ENCODE assay signal across 8 mouse cellular contexts in genomic region chr11:19017719-19018413, GRCm38 (mm10). TPM values are rescaled to one million over a fixed set of nuclear protein-coding genes. Genes with fewer than 3 reads are reported as not detected.
DNase-seq lines count a peak whose midpoint lies in the region; ATAC-seq and TF ChIP-seq lines count a peak whose summit lies in the region.

No protein-coding gene starts in this region.

- peaks cover 15% of the 10 kb centered on the region for H3K4me1 ChIP-seq in embryonic facial prominence, embryonic 13.5 days
- H3K4me1 ChIP-seq in intestine, embryonic 16.5 days (ENCODE audit: control insufficient read depth, insufficient read depth, low read length): 0 out of 2 replicates have a peak, but pooled peaks cover 7% of the 10 kb centered on the region
- peaks cover 32% of the 10 kb centered on the region for H3K4me1 ChIP-seq in neural tube, embryonic 12.5 days

- H3K9ac ChIP-seq in embryonic facial prominence, embryonic 13.5 days: peak overlapping the region; percentile 96
- peak overlapping the region; percentile 97 for H3K9ac ChIP-seq in intestine, embryonic 16.5 days (ENCODE audit: low read depth, low read length)
- peak overlapping the region; percentile 100 for H3K9ac ChIP-seq in neural tube, embryonic 12.5 days

- no peak for DNase-seq in layer of hippocampus, adult 2 months (ENCODE audit: low spot score in 2 of 2)
- no peak for DNase-seq in layer of hippocampus, adult 18-20 months (ENCODE audit: low spot score in 2 of 2)
- no peak for DNase-seq in cerebellum, adult 9-11 months
- DNase-seq in cerebellum, postnatal 25 days: no peak
- DNase-seq in kidney, adult 18-20 months: no peak

- peak overlapping the region; percentile 52; the same call in 1 of the 2 replicates for H3K27ac ChIP-seq in layer of hippocampus, adult 2 months
- peak overlapping the region; percentile 99 for H3K27ac ChIP-seq in embryonic facial prominence, embryonic 13.5 days
- peak overlapping the region; percentile 98 for H3K27ac ChIP-seq in intestine, embryonic 16.5 days (ENCODE audit: low read length)
- H3K27ac ChIP-seq in neural tube, embryonic 12.5 days: peak overlapping the region; percentile 99

- peaks cover 38% of the 10 kb centered on the region for H3K27me3 ChIP-seq in embryonic facial prominence, embryonic 13.5 days
- H3K27me3 ChIP-seq in intestine, embryonic 16.5 days (replicated peaks; ENCODE audit: control insufficient read depth, insufficient read depth, low read length): no peaks in the 10 kb centered on the region
- H3K27me3 ChIP-seq in neural tube, embryonic 12.5 days (replicated peaks): no peaks in the 10 kb centered on the region

- peak overlapping the region; percentile 90 for H3K4me2 ChIP-seq in embryonic facial prominence, embryonic 13.5 days
- H3K4me2 ChIP-seq in intestine, embryonic 16.5 days (ENCODE audit: low read depth, low read length): peak overlapping the region; percentile 82
- H3K4me2 ChIP-seq in neural tube, embryonic 12.5 days (replicated peaks): peak overlapping the region; percentile 92

- 2% methylated on average over 14 of the region's 14 CpGs for WGBS in embryonic facial prominence, embryonic 13.5 days
- 2% methylated on average over 14 of the region's 14 CpGs for WGBS in intestine, embryonic 16.5 days
- under 1% methylated on average over 14 of the region's 14 CpGs for WGBS in neural tube, embryonic 12.5 days

- H3K36me3 ChIP-seq in embryonic facial prominence, embryonic 13.5 days: no peaks in the 10 kb centered on the region
- no peaks in the 10 kb centered on the region; the same call in 1 of the 2 replicates for H3K36me3 ChIP-seq in intestine, embryonic 16.5 days (ENCODE audit: control insufficient read depth, insufficient read depth, low read length)
- H3K36me3 ChIP-seq in neural tube, embryonic 12.5 days: peaks cover 17% of the 10 kb centered on the region; the same call in 1 of the 2 replicates

- H3K4me3 ChIP-seq in layer of hippocampus, adult 2 months: peak overlapping the region; percentile 56
- H3K4me3 ChIP-seq in embryonic facial prominence, embryonic 13.5 days: peak overlapping the region; percentile 71
- H3K4me3 ChIP-seq in intestine, embryonic 16.5 days (ENCODE audit: low read length): peak overlapping the region; percentile 79
- H3K4me3 ChIP-seq in neural tube, embryonic 12.5 days: peak overlapping the region; percentile 77

- TF ChIP-seq CTCF in layer of hippocampus, adult 2 months (conservative IDR thresholded peaks at IDR 0.05): no peak

- no peaks in the 10 kb centered on the region for H3K9me3 ChIP-seq in embryonic facial prominence, embryonic 13.5 days
- no peaks in the 10 kb centered on the region for H3K9me3 ChIP-seq in intestine, embryonic 16.5 days (ENCODE audit: control insufficient read depth, low read length)
- no peaks in the 10 kb centered on the region for H3K9me3 ChIP-seq in neural tube, embryonic 12.5 days

- no peak for ATAC-seq in embryonic facial prominence, embryonic 13.5 days (ENCODE audit: insufficient number of reproducible peaks, insufficient read depth, low FRiP score, low TSS enrichment, low read depth)
- no peak for ATAC-seq in intestine, embryonic 16.5 days
- ATAC-seq in neural tube, embryonic 12.5 days (ENCODE audit: low FRiP score, low read depth): no peak

RNA-seq across cellular contexts. Expression of gene Meis1, which starts 0.9 kb away (rescaled TPM):
- total RNA-seq in layer of hippocampus, adult 2 months (2021): 1 to 10 TPM; 1.8 to 1.9 TPM
- total RNA-seq in layer of hippocampus, adult 18-20 months (2021): 1 to 10 TPM; 2.1 to 2.2 TPM
- 47.4 and 59.0 TPM in 2 replicates for polyA plus RNA-seq in embryonic facial prominence, embryonic 13.5 days (2015; fragmentation: Nextera tagmentation; extraction: Ambion mirVana)
- 76.1 and 84.7 TPM in 2 replicates for polyA plus RNA-seq in intestine, embryonic 16.5 days (2015; fragmentation: Nextera tagmentation; extraction: Ambion mirVana)
- polyA plus RNA-seq in neural tube, embryonic 12.5 days (2016; fragmentation: Nextera tagmentation; extraction: Ambion mirVana): 188 and 191 TPM in 2 replicates
